Mouse (Mus musculus): ENCODE results near the gene Casp7.

GRCm38 (mm10) chr19:56487339-56487738 is 90.4 kb downstream of the Casp7 start:
- TF ChIP-seq POLR2A (IDR thresholded peaks at IDR 0.05; ENCODE audit: low read depth, low read length) (no peak), CTCF (conservative IDR thresholded peaks at IDR 0.05; ENCODE audit: insufficient read depth, insufficient read length, low read depth, low read length) (no peak)
